Mouse (Mus musculus) natural killer cell, adult 2 months (primary cell): ENCODE measurements around the gene Nck2.
"Not testable (repeated sequence)": the region's sequence is repeated elsewhere in the genome, so short reads cannot be mapped to it uniquely, and the experiment has no call there.

Experiments used
- DNase-seq, 2 experiments: peaks; one replicate each; pipeline ENCODE4 v3.0.0; 2022; ENCODE audit warnings: low spot score in 2 of 2

The Nck2 gene

GRCm38 (mm10) chr1:43534060-43534760, 89.8 kb downstream of the Nck2 start:
- DNase-seq = no peak

GRCm38 (mm10) chr1:43535519-43536000, 91.2 kb downstream of the Nck2 start:
- no peak for DNase-seq

- no peak for DNase-seq
Measured at GRCm38 (mm10) chr1:43536266-43536665, 91.9 kb downstream of the Nck2 start.

- no peak for DNase-seq
Measured at GRCm38 (mm10) chr1:43537021-43537420, 92.6 kb downstream of the Nck2 start.

GRCm38 (mm10) chr1:43537496-43537895, 93.1 kb downstream of the Nck2 start:
- DNase-seq = no peak

GRCm38 (mm10) chr1:43538716-43539115, 94.3 kb downstream of the Nck2 start:
- no peak for DNase-seq

GRCm38 (mm10) chr1:43539689-43540380, 95.5 kb downstream of the Nck2 start:
- no peak for DNase-seq

- peak; percentile 48 to 57 for DNase-seq
Measured at GRCm38 (mm10) chr1:43542339-43542738, 98.0 kb downstream of the Nck2 start.

GRCm38 (mm10) chr1:43547644-43548043, 103.3 kb downstream of the Nck2 start:
- DNase-seq = no peak

GRCm38 (mm10) chr1:43548749-43549148, 104.4 kb downstream of the Nck2 start:
- no peak for DNase-seq

GRCm38 (mm10) chr1:43550525-43550924, 106.1 kb downstream of the Nck2 start:
- DNase-seq = peak; percentile 24 to 59

- DNase-seq = not testable (repeated sequence)
Measured at GRCm38 (mm10) chr1:43553989-43554679, 109.8 kb downstream of the Nck2 start.

GRCm38 (mm10) chr1:43555222-43555974, 111.0 kb downstream of the Nck2 start:
- DNase-seq = no peak

GRCm38 (mm10) chr1:43558329-43558728, 114.0 kb downstream of the Nck2 start:
- peak in 1 of 2 experiments; percentile 57 for DNase-seq

GRCm38 (mm10) chr1:43559043-43559692, 114.8 kb downstream of the Nck2 start:
- no peak for DNase-seq

- DNase-seq = no peak
Measured at GRCm38 (mm10) chr1:43561085-43561484, 116.7 kb downstream of the Nck2 start.

GRCm38 (mm10) chr1:43562002-43562666, 117.8 kb downstream of the Nck2 start:
- DNase-seq = no peak

- DNase-seq = no peak
Measured at GRCm38 (mm10) chr1:43565260-43565659, 120.9 kb downstream of the Nck2 start.

GRCm38 (mm10) chr1:43566677-43567377, 122.4 kb downstream of the Nck2 start:
- no peak for DNase-seq

- no peak for DNase-seq
Measured at GRCm38 (mm10) chr1:43568824-43569223, 124.4 kb downstream of the Nck2 start.
